Mouse (Mus musculus): ENCODE results near the gene Olfr876. TPM values are rescaled to one million over a fixed set of nuclear protein-coding genes. Genes with fewer than 3 reads are reported as not detected.

The Olfr876 gene
- polyA plus RNA-seq, 1 experiment: not detected

- Histone ChIP-seq H3K9me3 (no peaks in the 10 kb centered on the region), H3K36me3 (replicated peaks; ENCODE audit: low read length) (no peaks in the 10 kb centered on the region), H3K27me3 (replicated peaks) (no peaks in the 10 kb centered on the region), H3K4me3 (replicated peaks) (no peak overlapping the region), H3K4me1 (no peaks in the 10 kb centered on the region)
- TF ChIP-seq FLI1 (IDR thresholded peaks at IDR 0.05; ENCODE audit: low read length): no peak
These were observed 5.6 kb downstream of the Olfr876 start for GRCm38 (mm10) chr9:37808456-37808855.

- Histone ChIP-seq H3K4me3 (replicated peaks) (no peak overlapping the region), H3K9me3 (no peaks in the 10 kb centered on the region), H3K27me3 (replicated peaks) (no peaks in the 10 kb centered on the region), H3K36me3 (replicated peaks; ENCODE audit: low read length) (no peaks in the 10 kb centered on the region), H3K4me1 (no peaks in the 10 kb centered on the region)
- no peak for TF ChIP-seq GATA1 (IDR thresholded peaks at IDR 0.05; ENCODE audit: borderline replicate concordance, low read length)
- no peak for TF ChIP-seq FLI1 (IDR thresholded peaks at IDR 0.05; ENCODE audit: low read length)
These were observed 6.1 kb downstream of the Olfr876 start for GRCm38 (mm10) chr9:37808976-37809375.

GRCm38 (mm10) chr9:37814696-37815095 is 11.9 kb downstream of the Olfr876 start:
- no peak overlapping the region for H3K4me3 ChIP-seq (replicated peaks)
- no peaks in the 10 kb centered on the region for H3K36me3 ChIP-seq (replicated peaks; ENCODE audit: low read length)
- no peaks in the 10 kb centered on the region for H3K9me3 ChIP-seq
- H3K4me1 ChIP-seq: no peaks in the 10 kb centered on the region
- no peak for TF ChIP-seq GATA1 (IDR thresholded peaks at IDR 0.05; ENCODE audit: borderline replicate concordance, low read length)
- TF ChIP-seq FLI1 (IDR thresholded peaks at IDR 0.05; ENCODE audit: low read length): no peak
- H3K27me3 ChIP-seq (replicated peaks): no peaks in the 10 kb centered on the region

- no peaks in the 10 kb centered on the region for H3K36me3 ChIP-seq (replicated peaks; ENCODE audit: low read length)
- no peaks in the 10 kb centered on the region for H3K4me1 ChIP-seq
- no peak for TF ChIP-seq GATA1 (IDR thresholded peaks at IDR 0.05; ENCODE audit: borderline replicate concordance, low read length)
- no peak for TF ChIP-seq FLI1 (IDR thresholded peaks at IDR 0.05; ENCODE audit: low read length)
These were observed 27.1 kb downstream of the Olfr876 start for GRCm38 (mm10) chr9:37829881-37830280.

GRCm38 (mm10) chr9:37833341-37833740 is 30.5 kb downstream of the Olfr876 start:
- Histone ChIP-seq H3K36me3 (replicated peaks; ENCODE audit: low read length) (no peaks in the 10 kb centered on the region), H3K4me3 (replicated peaks) (no peak overlapping the region), H3K27me3 (replicated peaks) (no peaks in the 10 kb centered on the region), H3K4me1 (no peaks in the 10 kb centered on the region), H3K9me3 (no peaks in the 10 kb centered on the region)
- TF ChIP-seq FLI1 (IDR thresholded peaks at IDR 0.05; ENCODE audit: low read length): no peak
- TF ChIP-seq GATA1 (IDR thresholded peaks at IDR 0.05; ENCODE audit: borderline replicate concordance, low read length): no peak

More at GRCm38 (mm10) chr9:37829881-37830280, 27.1 kb downstream of the Olfr876 start:
- H3K27me3 ChIP-seq (replicated peaks): no peaks in the 10 kb centered on the region
- no peaks in the 10 kb centered on the region for H3K9me3 ChIP-seq
- no peak overlapping the region for H3K4me3 ChIP-seq (replicated peaks)

DNA sequence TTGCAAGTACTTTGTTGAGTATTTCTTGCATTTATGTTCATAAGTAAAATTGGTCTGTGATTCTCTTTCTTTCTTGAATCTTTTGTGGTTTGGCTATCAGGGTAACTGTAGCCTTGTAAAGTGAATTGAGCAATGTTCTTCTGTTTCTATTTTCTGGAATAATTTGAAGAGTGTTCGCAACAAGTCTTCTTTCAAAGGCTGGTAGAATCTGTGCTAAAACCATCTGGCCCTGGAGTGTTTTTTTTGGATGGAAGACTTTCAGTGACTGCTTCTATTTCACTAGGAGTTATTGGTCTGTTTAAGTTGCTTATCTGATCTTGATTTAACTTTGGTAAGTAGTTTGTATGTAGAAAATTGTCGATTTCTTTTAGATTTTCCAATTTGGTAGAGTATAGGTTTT is 46.4 kb downstream of the Olfr876 start:
- no peak for TF ChIP-seq GATA1 (IDR thresholded peaks at IDR 0.05; ENCODE audit: borderline replicate concordance, low read length)
- TF ChIP-seq FLI1 (IDR thresholded peaks at IDR 0.05; ENCODE audit: low read length): no peak

GRCm38 (mm10) chr9:37853969-37854368 is 51.1 kb downstream of the Olfr876 start, which contains the start of gene Olfr877:
TSS of gene Olfr877 (plus strand) at chr9:37854269.
- Histone ChIP-seq H3K36me3 (replicated peaks; ENCODE audit: low read length) (no peaks in the 10 kb centered on the region), H3K4me3 (replicated peaks) (no peak within 1 kb of the TSS), H3K27me3 (replicated peaks) (no peaks in the 10 kb centered on the region), H3K9me3 (no peaks in the 10 kb centered on the region), H3K4me1 (no peaks in the 10 kb centered on the region)
- TF ChIP-seq GATA1 (IDR thresholded peaks at IDR 0.05; ENCODE audit: borderline replicate concordance, low read length) (no peak), FLI1 (IDR thresholded peaks at IDR 0.05; ENCODE audit: low read length) (no peak)

More for the DNA sequence above, 46.4 kb downstream of the Olfr876 start:
- Histone ChIP-seq H3K9me3 (no peaks in the 10 kb centered on the region), H3K4me3 (replicated peaks) (no peak overlapping the region), H3K4me1 (no peaks in the 10 kb centered on the region), H3K27me3 (replicated peaks) (no peaks in the 10 kb centered on the region), H3K36me3 (replicated peaks; ENCODE audit: low read length) (no peaks in the 10 kb centered on the region)

Other genes starting within 250 kb of the Olfr876 start
- 0.40 TPM in 1 of 2 replicates, not detected in the other for gene Siae, start 247.3 kb upstream of the Olfr876 start, polyA plus RNA-seq (2012; ENCODE audit: insufficient read depth, low replicate concordance)
- gene Spa17, start 189.3 kb upstream of the Olfr876 start, polyA plus RNA-seq (2012; ENCODE audit: insufficient read depth, low replicate concordance): 1.8 TPM in 1 of 2 replicates, not detected in the other
- 34.5 and 61.7 TPM in 2 replicates for gene Tbrg1, start 145.7 kb upstream of the Olfr876 start, polyA plus RNA-seq (2012; ENCODE audit: insufficient read depth, low replicate concordance)
- not detected in 2 replicates for gene Panx3, start 133.8 kb upstream of the Olfr876 start, polyA plus RNA-seq (2012; ENCODE audit: insufficient read depth, low replicate concordance)
- not detected in 2 replicates for gene Olfr160, start 86.8 kb upstream of the Olfr876 start, polyA plus RNA-seq (2012; ENCODE audit: insufficient read depth, low replicate concordance)
- gene Olfr874, start 57.9 kb upstream of the Olfr876 start, polyA plus RNA-seq (2012; ENCODE audit: insufficient read depth, low replicate concordance): not detected in 2 replicates
- gene Olfr875, start 31.2 kb upstream of the Olfr876 start, polyA plus RNA-seq (2012; ENCODE audit: insufficient read depth, low replicate concordance): not detected in 2 replicates
- not detected in 2 replicates for gene Olfr877, start 51.2 kb downstream of the Olfr876 start, polyA plus RNA-seq (2012; ENCODE audit: insufficient read depth, low replicate concordance)
- gene Olfr145, start 93.7 kb downstream of the Olfr876 start, polyA plus RNA-seq (2012; ENCODE audit: insufficient read depth, low replicate concordance): not detected in 2 replicates
- not detected in 2 replicates for gene Olfr878, start 114.8 kb downstream of the Olfr876 start, polyA plus RNA-seq (2012; ENCODE audit: insufficient read depth, low replicate concordance)
- not detected in 2 replicates for gene Olfr881, start 188.8 kb downstream of the Olfr876 start, polyA plus RNA-seq (2012; ENCODE audit: insufficient read depth, low replicate concordance)
- not detected in 2 replicates for gene Olfr883, start 222.8 kb downstream of the Olfr876 start, polyA plus RNA-seq (2012; ENCODE audit: insufficient read depth, low replicate concordance)
- 0.03 TPM in 1 of 2 replicates, not detected in the other for gene Olfr884, start 243.5 kb downstream of the Olfr876 start, polyA plus RNA-seq (2012; ENCODE audit: insufficient read depth, low replicate concordance)